Mouse (Mus musculus): ENCODE data around the gene Pde7b.

DNA sequence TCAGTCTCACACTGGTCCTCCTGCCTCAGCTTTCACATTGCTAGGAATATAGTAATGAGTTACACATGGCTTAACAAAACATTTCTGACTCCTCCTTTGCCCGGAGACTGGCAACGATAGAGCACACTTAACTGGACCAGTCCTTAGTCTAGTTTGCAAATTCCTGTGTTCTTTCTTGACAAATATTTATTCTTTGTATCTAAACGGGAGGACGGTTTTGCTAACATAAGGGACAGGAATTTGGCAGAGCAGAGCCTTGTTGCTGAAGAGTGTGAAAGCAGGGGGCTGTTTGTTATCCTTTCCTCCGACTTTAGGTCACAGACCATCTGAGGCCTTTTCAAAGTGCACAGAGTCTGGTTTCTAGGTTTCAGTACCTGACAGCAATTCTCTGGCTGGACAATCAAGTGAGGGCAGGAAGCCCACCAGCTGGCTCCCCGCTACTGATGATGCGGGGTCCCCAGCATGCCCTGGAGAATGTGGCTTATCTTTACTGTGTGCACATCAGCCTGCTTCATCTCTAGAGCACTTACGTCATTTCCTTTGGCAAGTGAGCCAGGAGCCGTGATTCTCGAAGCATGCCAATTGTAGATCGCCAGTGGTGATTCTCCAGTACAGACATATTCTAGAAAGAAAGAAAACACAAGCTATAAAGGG, 306.5 kb downstream of the Pde7b start:
- TF ChIP-seq POLR2A (IDR thresholded peaks at IDR 0.05; ENCODE audit: borderline replicate concordance, extremely low read depth, low read depth, low read length) (no peak), CTCF (IDR thresholded peaks at IDR 0.05; ENCODE audit: insufficient read depth, low read length) (no peak)

Data from lung, adult 2 months (tissue).